Mouse (Mus musculus): ENCODE data around the gene Stag1.

The Stag1 gene

DNA sequence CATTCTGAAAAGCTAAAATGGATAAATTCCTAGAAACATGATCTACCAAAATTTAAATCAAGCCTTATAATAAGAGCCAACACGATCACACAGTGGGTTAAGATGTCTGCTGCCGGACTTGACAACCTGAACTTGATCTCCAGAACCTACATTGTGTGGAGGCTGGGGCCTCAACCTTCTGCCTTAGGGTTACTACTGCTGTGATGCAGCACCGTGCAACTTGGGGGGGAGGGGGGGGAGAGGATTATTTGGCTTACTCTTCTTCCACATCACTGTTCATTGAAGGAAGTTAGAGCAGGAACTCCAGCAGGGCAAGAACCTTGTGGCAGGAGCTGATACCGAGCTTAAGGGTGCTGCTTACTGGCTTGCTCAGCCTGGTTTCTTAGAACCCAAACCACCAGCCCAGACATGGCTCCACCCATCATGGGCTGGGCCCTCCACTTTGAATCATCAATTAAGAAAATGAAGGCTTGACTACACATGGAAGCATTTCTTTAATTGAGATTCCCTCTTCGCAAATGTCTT is 365.4 kb downstream of the Stag1 start:
- no peak for DNase-seq (ENCODE audit: low spot score in 2 of 2)

DNA sequence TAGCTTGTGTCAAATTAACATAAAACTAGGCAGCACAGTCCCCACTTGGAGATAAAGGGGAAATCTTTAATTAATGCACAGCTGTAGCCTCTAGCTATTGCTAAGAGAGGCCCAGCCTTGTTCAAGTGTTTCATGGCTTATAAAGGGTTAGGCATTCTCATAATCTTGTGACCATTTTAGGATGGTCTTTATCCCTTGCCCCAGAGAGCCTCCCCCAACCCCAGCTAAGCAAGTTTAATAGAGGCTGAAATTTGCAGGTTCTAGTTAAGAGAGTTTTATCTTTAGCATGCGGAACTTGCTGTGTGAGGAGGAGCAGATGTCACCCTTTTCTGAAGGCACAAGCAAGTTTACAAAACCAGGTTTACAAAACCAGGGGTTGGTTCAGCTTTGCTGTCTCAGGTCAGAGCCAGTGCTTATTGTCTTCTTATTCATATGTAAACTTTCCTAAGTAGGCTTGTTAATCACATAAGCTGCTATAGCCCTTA is 365.9 kb downstream of the Stag1 start:
- no peak for DNase-seq (ENCODE audit: low spot score in 2 of 2)

DNA sequence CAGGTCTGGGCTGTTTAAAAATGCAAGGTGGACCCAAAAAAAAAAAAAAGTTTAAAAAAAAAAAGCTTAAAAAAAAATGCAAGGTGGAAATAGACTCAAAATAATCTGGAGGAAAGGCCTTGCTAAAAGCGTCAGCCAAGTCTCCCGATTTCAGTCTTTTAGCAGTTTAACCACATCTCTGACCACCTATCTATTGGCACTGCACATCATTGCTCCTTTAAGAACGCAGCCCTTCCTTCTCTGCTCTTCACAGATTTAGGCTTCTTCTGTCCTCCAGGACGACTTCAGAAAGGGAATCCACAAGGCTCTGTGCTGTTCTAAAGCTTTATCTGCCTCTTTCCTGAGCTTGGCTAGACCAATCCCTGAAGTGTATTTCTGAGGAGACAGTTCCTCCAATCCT is 366.5 kb downstream of the Stag1 start:
- DNase-seq (ENCODE audit: low spot score in 2 of 2): no peak

DNA sequence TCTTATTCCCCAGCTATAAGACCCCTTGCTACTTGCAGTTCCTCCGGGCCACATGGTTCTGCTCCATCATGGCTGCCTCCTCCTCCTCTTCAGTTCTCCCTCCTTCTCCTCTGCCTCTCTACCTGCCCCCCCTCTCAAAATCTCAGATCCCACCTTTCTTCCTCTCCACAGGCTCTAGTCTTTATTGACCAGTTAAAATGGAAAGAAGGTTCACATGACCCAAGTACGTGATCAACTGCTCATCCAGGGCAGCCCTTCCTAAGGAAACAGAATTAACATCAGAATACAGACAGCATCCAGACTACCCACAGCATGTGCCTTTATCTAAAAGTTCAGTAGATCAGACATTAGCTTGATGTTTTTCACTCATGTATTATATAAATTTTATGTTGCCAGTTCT is 371.9 kb downstream of the Stag1 start:
- DNase-seq (ENCODE audit: low spot score in 2 of 2): no peak

DNA sequence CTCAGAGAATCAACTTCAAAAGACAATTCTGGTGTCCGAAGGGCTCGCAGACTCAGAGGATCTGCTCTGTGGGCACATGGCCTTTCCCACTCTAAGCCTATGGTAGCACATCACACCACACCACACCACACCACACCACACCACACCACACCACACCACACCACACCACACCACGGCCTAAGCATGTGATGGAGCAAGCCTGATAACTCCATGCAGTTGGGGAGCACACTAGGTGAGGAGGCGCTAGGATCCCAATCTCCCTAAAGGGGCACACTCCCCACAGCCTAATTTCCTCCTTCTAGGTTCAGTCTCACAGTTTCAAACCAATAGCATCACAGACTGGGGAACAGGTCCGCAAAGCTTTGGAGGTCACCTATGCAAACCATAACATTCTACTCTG is 381.1 kb downstream of the Stag1 start:
- no peak for DNase-seq (ENCODE audit: low spot score in 2 of 2)

DNA sequence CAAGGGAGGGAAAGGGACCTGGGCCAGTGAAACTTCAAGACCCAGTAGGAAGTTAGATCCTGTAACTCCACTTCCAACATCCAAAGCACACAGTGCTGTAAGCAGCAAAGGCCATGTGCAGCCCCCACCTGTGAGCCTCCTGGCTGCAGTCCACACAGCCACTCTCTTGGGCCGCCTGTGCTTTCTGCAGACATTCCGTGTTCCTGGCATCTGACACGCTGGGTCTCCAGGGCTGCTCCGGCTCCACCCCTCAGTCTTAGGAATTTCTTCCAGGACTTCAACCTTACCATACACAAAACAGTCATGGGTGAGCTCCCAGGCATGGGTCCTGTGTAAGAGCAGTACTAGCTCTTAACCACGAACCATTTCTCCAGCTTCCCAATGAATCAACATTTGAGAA is 381.7 kb downstream of the Stag1 start:
- DNase-seq (ENCODE audit: low spot score in 2 of 2): no peak

DNA sequence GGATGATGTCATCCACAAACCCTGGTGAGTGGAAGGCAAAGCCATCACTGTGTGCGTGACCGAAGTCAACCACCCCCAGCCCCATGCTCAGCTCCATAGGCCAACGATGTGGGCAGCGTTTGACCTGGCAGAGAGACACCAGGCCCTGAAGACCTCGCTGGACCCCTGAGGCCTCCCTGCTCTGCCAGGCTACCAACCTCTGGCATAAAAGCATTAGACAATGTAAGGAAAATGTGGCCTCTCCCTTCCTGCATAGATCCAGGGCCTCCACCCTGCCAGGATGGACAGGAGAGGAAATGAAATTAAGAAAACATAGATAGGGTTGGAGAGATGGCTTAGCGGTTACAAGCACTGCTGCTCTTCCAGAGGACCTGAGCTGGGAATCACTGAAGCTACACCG is 385.2 kb downstream of the Stag1 start:
- DNase-seq (ENCODE audit: low spot score in 2 of 2): no peak

DNA sequence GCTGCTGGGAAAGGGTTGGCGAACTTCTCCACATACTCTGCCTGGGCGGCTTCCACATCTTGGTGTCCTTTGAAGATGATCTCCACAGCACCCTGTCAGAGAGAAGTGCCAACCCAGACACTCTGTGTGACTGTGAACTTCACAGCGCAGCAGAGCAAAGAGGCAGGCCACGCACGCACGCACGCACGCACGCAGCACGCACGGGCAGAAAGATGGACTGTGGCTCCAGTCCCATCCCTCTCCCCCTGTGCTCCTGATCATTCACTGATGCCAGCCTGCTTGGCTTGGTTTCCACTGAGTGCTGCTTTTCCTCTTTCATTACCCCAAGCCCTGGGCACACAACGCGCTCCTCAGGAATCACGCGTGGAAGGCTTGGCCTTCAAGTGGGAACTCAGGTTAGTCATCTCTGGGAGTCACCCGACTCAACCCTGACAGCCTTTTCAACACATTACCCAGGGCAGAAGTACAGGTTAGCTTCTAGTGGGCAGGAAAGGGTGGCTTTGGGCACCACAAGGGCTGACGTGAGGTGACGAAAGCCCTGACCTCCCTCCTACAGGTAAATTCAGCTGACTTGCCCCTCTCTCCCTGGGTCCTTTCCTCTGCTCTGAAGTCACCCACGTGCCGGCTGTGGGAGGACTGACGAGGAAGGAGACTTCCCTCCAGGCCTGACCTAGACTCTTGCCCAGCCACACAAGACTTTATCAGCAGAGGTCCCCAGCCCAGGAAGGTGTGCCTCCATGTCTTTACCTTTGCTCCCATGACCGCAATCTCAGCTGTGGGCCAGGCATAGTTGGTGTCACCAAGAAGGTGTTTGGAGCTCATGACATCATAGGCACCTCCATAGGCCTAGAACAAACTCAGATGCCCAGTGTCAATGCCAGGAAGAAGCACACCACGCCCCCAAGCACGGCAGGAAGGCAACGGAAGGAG is 387.0 kb downstream of the Stag1 start:
- DNase-seq (ENCODE audit: low spot score in 2 of 2): no peak

DNA sequence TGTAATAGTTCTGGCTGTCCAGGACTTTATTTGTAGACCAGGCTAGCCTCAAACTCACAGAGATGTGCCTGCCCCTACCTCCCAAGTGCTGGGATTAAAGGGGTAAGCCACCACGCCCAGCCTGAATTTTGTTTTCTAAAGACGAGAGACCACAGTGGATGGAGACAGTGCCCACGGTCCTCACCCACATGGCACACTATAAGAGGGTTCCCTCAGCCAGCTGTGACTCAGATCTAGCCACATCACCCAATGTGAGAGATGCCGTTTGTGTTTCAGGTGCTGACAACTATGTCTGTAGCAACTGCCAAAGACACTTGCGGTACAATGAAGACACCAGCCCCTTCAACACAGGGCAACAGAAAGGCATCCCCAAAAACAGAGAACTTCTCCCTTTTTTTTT is 389.4 kb downstream of the Stag1 start:
- no peak for DNase-seq (ENCODE audit: low spot score in 2 of 2)

DNA sequence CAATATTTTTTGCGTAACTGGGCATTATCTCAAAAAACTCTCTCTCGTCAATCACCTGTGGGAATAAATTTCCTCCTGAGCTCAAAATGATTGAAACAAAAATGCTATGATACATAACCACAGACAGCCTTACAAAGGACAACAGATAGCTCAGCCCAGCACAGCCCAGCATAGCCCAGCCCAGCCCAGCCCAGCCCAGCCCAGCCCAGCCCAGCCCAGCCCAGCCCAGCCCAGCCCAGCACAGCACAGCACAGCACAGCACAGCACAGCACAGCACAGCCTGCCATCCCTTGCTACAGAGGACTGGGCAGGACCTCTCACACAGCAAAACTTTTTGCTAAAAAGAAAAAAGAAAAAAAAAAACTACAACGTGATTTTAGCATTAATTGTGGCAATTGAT is 390.3 kb downstream of the Stag1 start:
- no peak for DNase-seq (ENCODE audit: low spot score in 2 of 2)

DNA sequence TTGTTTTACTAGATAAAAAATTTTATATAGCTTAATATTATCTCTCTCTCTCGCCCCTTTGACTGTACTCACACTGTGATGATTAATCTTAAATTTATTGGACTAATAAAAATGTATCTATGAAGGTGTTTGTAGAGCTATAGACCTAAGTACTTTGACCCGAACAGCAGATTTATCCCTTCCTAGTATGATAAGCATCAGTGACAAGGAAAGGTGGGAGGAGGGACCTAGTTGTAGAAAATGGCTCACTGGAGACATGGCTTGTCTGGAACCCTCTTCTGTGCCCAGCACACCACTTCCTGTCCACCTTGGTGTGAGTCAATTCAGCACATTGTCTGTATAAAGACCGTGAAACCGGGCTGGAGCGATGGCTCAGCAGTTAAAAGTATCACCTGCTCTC is 393.0 kb downstream of the Stag1 start:
- no peak for DNase-seq (ENCODE audit: low spot score in 2 of 2)

DNA sequence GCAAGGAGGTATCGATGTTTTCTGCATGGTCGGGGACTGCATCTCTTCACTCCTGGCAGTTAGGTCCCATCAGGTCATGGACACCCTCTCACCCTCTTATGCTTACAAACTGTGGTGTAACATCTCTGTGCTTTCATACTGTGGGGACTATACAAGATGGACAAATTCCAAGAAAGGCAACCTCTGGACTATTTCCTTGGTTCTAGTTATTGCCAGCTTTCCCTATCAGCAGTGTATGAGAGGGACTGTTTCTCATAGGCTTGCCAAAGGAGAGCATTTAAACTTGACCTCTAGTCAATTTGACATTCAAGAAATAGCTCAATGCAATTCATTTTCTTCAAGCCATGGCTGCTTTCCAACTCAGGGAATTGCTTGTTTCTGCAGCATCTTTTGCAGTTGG is 393.7 kb downstream of the Stag1 start:
- DNase-seq (ENCODE audit: low spot score in 2 of 2): no peak

DNA sequence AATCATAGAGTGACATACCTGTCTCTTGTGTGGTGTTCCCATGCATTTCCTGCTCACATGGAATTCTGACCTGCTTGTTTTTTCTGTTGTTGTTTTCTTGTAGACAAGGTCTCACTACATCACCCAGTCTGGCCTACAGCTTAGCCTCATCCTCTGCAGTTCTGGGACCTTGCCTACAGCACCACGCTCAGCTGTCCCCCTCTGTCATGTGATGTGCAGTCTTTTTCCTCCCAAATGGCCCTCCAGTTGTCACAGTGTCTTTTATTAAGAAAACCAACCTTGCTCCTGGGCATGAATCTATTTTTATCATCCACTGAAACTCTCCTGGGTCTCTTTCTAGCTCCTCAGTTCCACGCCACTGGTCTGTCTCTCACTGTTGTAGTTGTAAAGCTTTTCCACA is 394.6 kb downstream of the Stag1 start:
- no peak for DNase-seq (ENCODE audit: low spot score in 2 of 2)

DNA sequence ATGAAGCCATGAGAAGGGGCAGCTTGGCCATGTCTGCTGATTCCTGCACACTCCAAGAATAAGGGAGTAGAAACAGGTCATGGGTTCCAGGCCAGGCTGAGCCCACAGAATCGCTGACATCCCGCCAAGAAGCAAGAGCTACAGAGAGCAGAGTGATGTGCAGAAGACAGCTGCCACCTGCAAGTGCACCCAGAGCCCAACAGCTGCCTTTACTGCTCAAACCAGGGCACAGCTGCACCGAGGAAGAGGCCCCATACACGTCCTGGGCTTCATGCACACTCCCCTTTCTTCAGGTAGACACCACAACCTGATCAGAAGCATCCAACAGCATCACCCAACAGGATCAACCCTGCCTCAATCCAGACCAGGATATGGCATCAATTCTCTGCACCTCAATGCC is 396.3 kb downstream of the Stag1 start:
- peak; percentile 7 to 23 for DNase-seq (ENCODE audit: low spot score in 2 of 2)

DNA sequence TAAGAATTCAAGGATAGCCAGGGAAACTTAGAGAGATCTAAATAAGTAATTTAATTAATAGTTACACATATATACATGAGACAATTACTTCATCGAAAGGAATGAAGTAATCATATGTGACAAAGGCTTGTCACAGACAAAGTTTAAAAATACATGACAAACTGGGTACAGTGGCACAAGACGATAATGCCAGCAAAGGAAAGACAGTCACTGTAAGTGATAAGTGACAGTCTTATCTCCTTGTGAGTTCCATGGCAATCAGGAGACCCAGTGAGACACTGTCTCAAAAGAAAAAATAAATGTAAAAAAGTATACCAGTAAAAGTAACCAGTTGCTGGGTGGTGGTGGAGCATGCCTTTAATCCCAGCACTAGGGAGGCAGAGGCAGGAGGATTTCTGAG is 399.5 kb downstream of the Stag1 start:
- no peak for DNase-seq (ENCODE audit: low spot score in 2 of 2)

DNA sequence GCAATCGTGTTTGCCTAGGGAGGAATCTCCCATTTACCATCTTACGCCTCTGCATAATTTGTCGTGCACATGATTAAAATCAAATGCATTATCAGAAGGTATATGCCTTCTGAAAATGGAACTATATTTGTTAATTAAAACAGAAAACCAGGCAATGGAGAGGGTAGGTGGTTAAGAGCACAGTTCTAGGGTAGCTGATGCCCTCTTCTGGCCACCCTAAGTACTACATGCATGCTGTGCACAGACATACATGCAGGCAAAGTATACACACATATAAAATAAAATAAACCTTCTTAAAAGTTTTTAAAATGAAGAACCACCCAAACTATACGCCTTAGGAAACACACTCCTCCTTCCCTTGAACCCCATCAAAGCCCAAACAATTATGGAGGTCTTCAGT is 404.5 kb downstream of the Stag1 start:
- peak; percentile 7 to 50 for DNase-seq (ENCODE audit: low spot score in 2 of 2)

DNA sequence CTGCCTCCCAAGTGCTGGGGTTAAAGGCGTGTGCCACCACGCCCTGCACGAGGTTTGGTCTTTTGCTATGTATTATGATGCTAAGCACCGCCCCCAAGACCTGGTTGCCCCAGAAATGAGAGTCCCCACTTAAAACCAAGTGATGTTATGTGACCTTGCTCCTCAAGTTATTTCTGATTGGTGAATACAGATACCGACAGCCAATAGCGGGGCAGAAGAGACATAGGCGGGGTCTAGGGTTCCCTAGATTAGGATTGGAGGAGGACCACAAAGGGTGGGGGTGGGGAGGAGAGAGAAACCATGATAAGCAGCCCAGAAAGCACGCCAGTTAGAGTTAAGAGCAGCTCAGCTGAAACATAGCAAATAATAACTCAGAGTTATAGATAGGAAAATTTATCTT is 405.2 kb downstream of the Stag1 start:
- DNase-seq (ENCODE audit: low spot score in 2 of 2): no peak

DNA sequence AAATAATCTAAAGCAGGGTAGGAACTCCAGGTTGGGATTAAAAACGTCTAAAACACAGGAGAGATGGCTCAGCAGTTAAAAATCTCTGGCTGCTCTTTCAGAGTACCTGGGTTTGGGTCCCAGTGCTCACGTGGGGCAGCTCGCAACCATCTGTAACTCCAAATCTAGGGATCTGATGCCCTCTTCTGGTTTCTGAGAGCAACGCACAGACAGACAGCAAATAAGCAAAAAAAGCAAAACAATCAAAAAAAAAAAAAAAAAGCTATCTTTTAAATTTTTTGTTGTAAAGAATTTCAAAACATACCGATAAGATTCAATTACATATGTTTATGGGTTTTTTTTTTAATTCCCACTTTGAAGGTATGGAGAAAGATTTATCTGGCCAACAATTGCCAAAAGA is 405.7 kb downstream of the Stag1 start:
- no peak for DNase-seq (ENCODE audit: low spot score in 2 of 2)

DNA sequence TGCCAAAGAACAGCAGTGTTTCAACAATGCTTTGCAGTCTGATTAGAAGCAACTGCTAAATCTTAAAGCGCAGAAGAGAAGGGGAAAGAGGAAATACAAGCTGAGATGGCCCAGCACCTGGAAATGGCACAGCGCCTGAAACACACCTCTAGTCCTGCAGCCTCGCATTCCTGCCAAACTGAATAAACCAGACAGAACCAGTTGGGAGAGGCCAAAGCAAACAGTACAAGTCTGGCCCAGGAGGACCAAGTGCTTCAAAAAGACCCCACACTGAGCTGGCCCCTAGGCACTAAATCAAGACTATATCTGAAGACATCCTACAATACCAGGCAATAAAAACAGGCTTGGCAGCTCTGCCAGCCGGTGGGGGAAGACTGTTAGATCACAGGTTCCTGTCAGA is 408.3 kb downstream of the Stag1 start:
- no peak for DNase-seq (ENCODE audit: low spot score in 2 of 2)
